Mouse (Mus musculus) adipose tissue, adult 10 weeks (tissue): ENCODE data around the gene Sbf2. TPM values are rescaled to one million over a fixed set of nuclear protein-coding genes. Genes with fewer than 3 reads are reported as not detected.

Source experiments
- polyA plus RNA-seq: library from polyadenylated mRNA; stranded (reverse); fragments of 350-450 nt; fragmentation: Illumina TruSeq; extraction: RNeasy Lipid Tissue Mini Kit (QIAGEN cat#74804); gene quantifications from one replicate; pipeline ENCODE4 v1.2.3, GENCODE M21; 2014; ENCODE audit warnings: low read depth, low replicate concordance

The Sbf2 gene
- 29.0 TPM for polyA plus RNA-seq

GRCm38 (mm10) chr7:110614133-110615063 is at the start of gene Sbf2:
Gene Sbf2, minus strand, starts transcription at chr7:110614922.

GRCm38 (mm10) chr7:110627486-110628272 is 13.0 kb upstream of the Sbf2 start, which contains the start of gene Adm:
Gene Adm, plus strand, starts transcription at chr7:110627661.

Other genes with a start within 250 kb of the Sbf2 start
- 11.4 TPM for gene Adm, start 12.7 kb upstream of the Sbf2 start, polyA plus RNA-seq
- gene Ampd3, start 153.3 kb upstream of the Sbf2 start, polyA plus RNA-seq: 21.4 TPM
- gene Rnf141, start 229.5 kb upstream of the Sbf2 start, polyA plus RNA-seq: 35.3 TPM
- gene Lyve1, start 248.3 kb upstream of the Sbf2 start, polyA plus RNA-seq: 26.7 TPM